Mouse (Mus musculus): Measurements from ENCODE around the gene Gm20708. TPM values are rescaled to one million over a fixed set of nuclear protein-coding genes. Genes with fewer than 3 reads are reported as not detected.
A peak's percentile ranks its signal among the peaks of the same experiment; 100 is the strongest.

Gm20708 gene
- 1.4 and 2.1 TPM in 2 replicates for polyA plus RNA-seq (2011; ENCODE audit: insufficient read depth, insufficient read length, low read depth, missing spikeins)

GRCm38 (mm10) chr11:117809407-117810311, at the start of gene Gm20708, which contains the start of gene Syngr2:
Gene Gm20708, plus strand, starts transcription at chr11:117809668.
Gene Syngr2, plus strand, starts transcription at chr11:117809668.
- TF ChIP-seq EP300 (IDR thresholded peaks at IDR 0.05; ENCODE audit: insufficient read depth, low read depth, low read length) (no peak), POLR2A (IDR thresholded peaks at IDR 0.05; ENCODE audit: insufficient read depth, low read length) (peak; percentile 11)

DNA sequence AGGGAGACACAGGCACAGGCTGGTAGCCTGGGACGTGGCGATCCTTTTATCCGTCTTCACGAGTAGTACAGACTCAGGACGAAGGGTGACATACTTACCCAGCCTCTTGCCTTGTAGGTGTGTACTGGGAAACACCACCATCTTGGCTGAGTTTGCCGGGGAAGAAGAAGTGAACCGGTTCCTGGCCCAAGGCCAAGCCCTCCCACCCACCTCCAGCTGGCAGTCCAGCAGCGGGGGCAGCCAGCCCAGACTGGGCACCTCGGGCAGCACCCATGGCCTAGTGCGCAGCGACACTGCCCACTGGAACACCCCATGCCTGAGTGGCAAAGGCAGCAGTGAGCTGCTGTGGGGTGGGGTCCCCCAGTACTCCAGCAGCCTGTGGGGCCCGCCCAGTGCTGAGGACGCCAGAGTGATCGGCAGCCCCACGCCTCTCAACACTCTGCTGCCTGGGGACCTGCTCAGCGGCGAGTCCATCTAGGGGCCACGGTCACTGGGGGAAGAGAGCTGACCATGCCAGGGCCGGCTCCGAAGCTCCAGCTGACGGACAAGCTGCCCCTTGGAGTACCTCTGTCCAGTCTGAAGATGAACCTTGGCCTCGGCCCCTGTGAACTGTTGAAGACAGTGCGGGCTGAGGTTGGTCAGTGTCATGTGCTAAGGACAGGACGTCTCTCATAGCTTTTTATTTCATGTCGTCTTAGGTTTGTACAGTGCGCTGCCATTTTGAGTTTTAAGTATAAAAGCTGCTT, 48.9 kb upstream of the Gm20708 start:
- Histone ChIP-seq H3K4me3 (ENCODE audit: low read depth, low read length) (no peak overlapping the region), H3K9ac (ENCODE audit: low read depth, poor library complexity, severe bottlenecking) (no peak overlapping the region), H3K9me3 (replicated peaks; ENCODE audit: control insufficient read depth, insufficient read depth, low read length, poor library complexity, severe bottlenecking) (no peaks in the 10 kb centered on the region), H3K36me3 (ENCODE audit: control insufficient read depth, insufficient read depth, low read length, poor library complexity, severe bottlenecking) (peaks cover 6% of the 10 kb centered on the region; the same call in 1 of the 2 replicates), H3K27me3 (ENCODE audit: control insufficient read depth, insufficient read depth, low read length, poor library complexity, severe bottlenecking) (no peaks in the 10 kb centered on the region), H3K4me1 (ENCODE audit: control insufficient read depth, insufficient read depth, low read length) (peaks cover 9% of the 10 kb centered on the region), H3K27ac (ENCODE audit: insufficient read depth, low read length) (no peak overlapping the region)
- TF ChIP-seq CTCF (IDR thresholded peaks at IDR 0.05; ENCODE audit: low read depth, low read length) (no peak), POLR2A (IDR thresholded peaks at IDR 0.05; ENCODE audit: insufficient read depth, low read length) (no peak), EP300 (IDR thresholded peaks at IDR 0.05; ENCODE audit: insufficient read depth, low read depth, low read length) (no peak)

More at GRCm38 (mm10) chr11:117809407-117810311, at the start of gene Gm20708, which contains the start of gene Syngr2:
- H3K27ac ChIP-seq (ENCODE audit: insufficient read depth, low read length), result no peak within 1 kb of the TSS
- peaks cover 7% of the 10 kb centered on the region for H3K36me3 ChIP-seq (ENCODE audit: control insufficient read depth, insufficient read depth, low read length, poor library complexity, severe bottlenecking)
- H3K9ac ChIP-seq (ENCODE audit: low read depth, poor library complexity, severe bottlenecking), result peak within 1 kb of the TSS; percentile 92
- peak within 1 kb of the TSS; percentile 78 for H3K4me3 ChIP-seq (ENCODE audit: low read depth, low read length)
- peaks cover 2% of the 10 kb centered on the region for H3K4me1 ChIP-seq (ENCODE audit: control insufficient read depth, insufficient read depth, low read length)
- H3K9me3 ChIP-seq (replicated peaks; ENCODE audit: control insufficient read depth, insufficient read depth, low read length, poor library complexity, severe bottlenecking), result no peaks in the 10 kb centered on the region
- no peaks in the 10 kb centered on the region for H3K27me3 ChIP-seq (ENCODE audit: control insufficient read depth, insufficient read depth, low read length, poor library complexity, severe bottlenecking)

- Histone ChIP-seq H3K27me3 (ENCODE audit: control insufficient read depth, insufficient read depth, low read length, poor library complexity, severe bottlenecking) (no peaks in the 10 kb centered on the region), H3K4me1 (ENCODE audit: control insufficient read depth, insufficient read depth, low read length) (peaks cover 11% of the 10 kb centered on the region), H3K27ac (ENCODE audit: insufficient read depth, low read length) (no peak overlapping the region), H3K4me3 (ENCODE audit: low read depth, low read length) (no peak overlapping the region), H3K36me3 (ENCODE audit: control insufficient read depth, insufficient read depth, low read length, poor library complexity, severe bottlenecking) (0 out of 2 replicates have a peak, but pooled peaks cover 4% of the 10 kb centered on the region), H3K9ac (ENCODE audit: low read depth, poor library complexity, severe bottlenecking) (no peak overlapping the region), H3K9me3 (replicated peaks; ENCODE audit: control insufficient read depth, insufficient read depth, low read length, poor library complexity, severe bottlenecking) (no peaks in the 10 kb centered on the region)
- no peak for TF ChIP-seq EP300 (IDR thresholded peaks at IDR 0.05; ENCODE audit: insufficient read depth, low read depth, low read length)
- TF ChIP-seq CTCF (IDR thresholded peaks at IDR 0.05; ENCODE audit: low read depth, low read length), result no peak
- TF ChIP-seq POLR2A (IDR thresholded peaks at IDR 0.05; ENCODE audit: insufficient read depth, low read length), result no peak
Observed at GRCm38 (mm10) chr11:117761801-117762200, 47.7 kb upstream of the Gm20708 start.

DNA sequence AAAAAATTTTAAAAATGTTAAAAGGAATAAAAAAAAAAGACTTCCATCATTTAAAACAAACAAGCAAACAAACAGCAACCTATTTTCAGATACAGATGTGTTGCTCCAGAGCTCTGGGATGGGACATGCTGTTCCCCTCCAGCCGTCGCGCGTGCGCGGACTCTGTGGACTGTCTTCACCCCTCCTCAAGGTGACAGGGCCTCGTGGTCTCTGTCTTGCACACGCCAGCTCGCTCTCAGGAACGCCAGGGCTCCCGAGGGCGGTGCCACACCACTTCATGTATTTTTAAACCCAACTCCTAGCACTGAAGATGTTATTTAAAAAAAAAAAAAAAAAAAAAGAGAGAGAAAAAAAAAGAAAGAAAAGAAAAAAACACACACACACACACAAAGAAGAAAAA, 47.2 kb upstream of the Gm20708 start:
- Histone ChIP-seq H3K27ac (ENCODE audit: insufficient read depth, low read length) (no peak overlapping the region), H3K4me1 (ENCODE audit: control insufficient read depth, insufficient read depth, low read length) (peaks cover 11% of the 10 kb centered on the region), H3K4me3 (ENCODE audit: low read depth, low read length) (no peak overlapping the region), H3K9ac (ENCODE audit: low read depth, poor library complexity, severe bottlenecking) (no peak overlapping the region), H3K27me3 (ENCODE audit: control insufficient read depth, insufficient read depth, low read length, poor library complexity, severe bottlenecking) (no peaks in the 10 kb centered on the region), H3K36me3 (ENCODE audit: control insufficient read depth, insufficient read depth, low read length, poor library complexity, severe bottlenecking) (0 out of 2 replicates have a peak, but pooled peaks cover 4% of the 10 kb centered on the region), H3K9me3 (replicated peaks; ENCODE audit: control insufficient read depth, insufficient read depth, low read length, poor library complexity, severe bottlenecking) (no peaks in the 10 kb centered on the region)
- TF ChIP-seq EP300 (IDR thresholded peaks at IDR 0.05; ENCODE audit: insufficient read depth, low read depth, low read length) (no peak), POLR2A (IDR thresholded peaks at IDR 0.05; ENCODE audit: insufficient read depth, low read length) (no peak), CTCF (IDR thresholded peaks at IDR 0.05; ENCODE audit: low read depth, low read length) (no peak)

- no peak overlapping the region for H3K4me3 ChIP-seq (ENCODE audit: low read depth, low read length)
- H3K36me3 ChIP-seq (ENCODE audit: control insufficient read depth, insufficient read depth, low read length, poor library complexity, severe bottlenecking), result no peaks in the 10 kb centered on the region
- TF ChIP-seq EP300 (IDR thresholded peaks at IDR 0.05; ENCODE audit: insufficient read depth, low read depth, low read length), result no peak
Observed at GRCm38 (mm10) chr11:117764319-117764718, 45.1 kb upstream of the Gm20708 start.

More at GRCm38 (mm10) chr11:117764319-117764718, 45.1 kb upstream of the Gm20708 start:
- H3K27me3 ChIP-seq (ENCODE audit: control insufficient read depth, insufficient read depth, low read length, poor library complexity, severe bottlenecking), result no peaks in the 10 kb centered on the region
- peaks cover 14% of the 10 kb centered on the region for H3K4me1 ChIP-seq (ENCODE audit: control insufficient read depth, insufficient read depth, low read length)
- H3K27ac ChIP-seq (ENCODE audit: insufficient read depth, low read length), result no peak overlapping the region
- no peaks in the 10 kb centered on the region for H3K9me3 ChIP-seq (replicated peaks; ENCODE audit: control insufficient read depth, insufficient read depth, low read length, poor library complexity, severe bottlenecking)
- H3K9ac ChIP-seq (ENCODE audit: low read depth, poor library complexity, severe bottlenecking), result no peak overlapping the region

Data from ES-Bruce4 (cell line).